Mouse (Mus musculus): Measurements from ENCODE around the gene Erp27. TPM values are rescaled to one million over a fixed set of nuclear protein-coding genes. Genes with fewer than 3 reads are reported as not detected.
"Not testable (repeated sequence)": the region's sequence is repeated elsewhere in the genome, so short reads cannot be mapped to it uniquely, and the experiment has no call there.

The Erp27 gene
- not detected in 2 replicates for polyA plus RNA-seq (2016; fragmentation: Nextera tagmentation; extraction: Ambion mirVana)

GRCm38 (mm10) chr6:136922080-136922479 lies at the start of gene Erp27:
Erp27 (minus strand) TSS chr6:136922180.
- DNase-seq (ENCODE audit: extremely low spot score, low spot score), result no peak
- no peaks in the 10 kb centered on the region for H3K36me3 ChIP-seq (replicated peaks)
- H3K4me1 ChIP-seq, result peaks cover 8% of the 10 kb centered on the region
- no peaks in the 10 kb centered on the region for H3K9me3 ChIP-seq
- H3K4me3 ChIP-seq, result no peak within 1 kb of the TSS
- H3K27me3 ChIP-seq (ENCODE audit: poor library complexity, severe bottlenecking), result no peaks in the 10 kb centered on the region
- H3K27ac ChIP-seq, result no peak within 1 kb of the TSS
- WGBS, result 92% methylated on average over 5 of the region's 5 CpGs

- not testable (repeated sequence) for H3K27ac ChIP-seq; H3K9me3 ChIP-seq; H3K36me3 ChIP-seq (replicated peaks); DNase-seq (ENCODE audit: extremely low spot score, low spot score); H3K27me3 ChIP-seq (ENCODE audit: poor library complexity, severe bottlenecking); H3K4me3 ChIP-seq
- WGBS, result 58% methylated on average over 4 of the region's 4 CpGs
- H3K4me1 ChIP-seq, result peaks cover 22% of the 10 kb centered on the region
Observed at GRCm38 (mm10) chr6:136968877-136969276, 46.9 kb upstream of the Erp27 start.

- H3K9me3 ChIP-seq, result no peaks in the 10 kb centered on the region
- H3K27ac ChIP-seq, result no peak overlapping the region
- peaks cover 22% of the 10 kb centered on the region for H3K4me1 ChIP-seq
- no peaks in the 10 kb centered on the region for H3K36me3 ChIP-seq (replicated peaks)
- DNase-seq (ENCODE audit: extremely low spot score, low spot score), result no peak
- WGBS, result 65% methylated on average over 4 of the region's 4 CpGs
- no peaks in the 10 kb centered on the region for H3K27me3 ChIP-seq (ENCODE audit: poor library complexity, severe bottlenecking)
- H3K4me3 ChIP-seq, result no peak overlapping the region
Observed at GRCm38 (mm10) chr6:136967466-136967865, 45.5 kb upstream of the Erp27 start.

- no peak for DNase-seq (ENCODE audit: extremely low spot score, low spot score)
- WGBS, result 87% methylated on average over 10 of the region's 10 CpGs
- Histone ChIP-seq H3K36me3 (replicated peaks) (no peaks in the 10 kb centered on the region), H3K4me1 (peaks cover 22% of the 10 kb centered on the region), H3K9me3 (no peaks in the 10 kb centered on the region), H3K27me3 (ENCODE audit: poor library complexity, severe bottlenecking) (no peaks in the 10 kb centered on the region), H3K27ac (no peak overlapping the region), H3K4me3 (no peak overlapping the region)
Observed at GRCm38 (mm10) chr6:136965912-136966311, 43.9 kb upstream of the Erp27 start.

GRCm38 (mm10) chr6:136964609-136965510 lies 42.9 kb upstream of the Erp27 start:
- Histone ChIP-seq H3K9me3 (no peaks in the 10 kb centered on the region), H3K4me1 (peaks cover 22% of the 10 kb centered on the region), H3K27me3 (ENCODE audit: poor library complexity, severe bottlenecking) (no peaks in the 10 kb centered on the region), H3K4me3 (no peak overlapping the region), H3K27ac (no peak overlapping the region), H3K36me3 (replicated peaks) (no peaks in the 10 kb centered on the region)
- no peak for DNase-seq (ENCODE audit: extremely low spot score, low spot score)
- 72% methylated on average over 13 of the region's 13 CpGs for WGBS

GRCm38 (mm10) chr6:136962957-136963356 lies 41.0 kb upstream of the Erp27 start:
- WGBS, result 91% methylated on average over 11 of the region's 11 CpGs
- no peak for DNase-seq (ENCODE audit: extremely low spot score, low spot score)
- H3K27me3 ChIP-seq (ENCODE audit: poor library complexity, severe bottlenecking), result no peaks in the 10 kb centered on the region
- H3K27ac ChIP-seq, result no peak overlapping the region
- no peak overlapping the region for H3K4me3 ChIP-seq
- no peaks in the 10 kb centered on the region for H3K9me3 ChIP-seq
- H3K4me1 ChIP-seq, result peaks cover 26% of the 10 kb centered on the region
- H3K36me3 ChIP-seq (replicated peaks), result no peaks in the 10 kb centered on the region

GRCm38 (mm10) chr6:136959131-136959530 lies 37.2 kb upstream of the Erp27 start:
- Histone ChIP-seq H3K27me3 (ENCODE audit: poor library complexity, severe bottlenecking) (no peaks in the 10 kb centered on the region), H3K4me1 (0 out of 2 replicates have a peak, but pooled peaks cover 4% of the 10 kb centered on the region), H3K9me3 (no peaks in the 10 kb centered on the region), H3K36me3 (replicated peaks) (no peaks in the 10 kb centered on the region), H3K27ac (no peak overlapping the region), H3K4me3 (no peak overlapping the region)
- no peak for DNase-seq (ENCODE audit: extremely low spot score, low spot score)
- 66% methylated on average over 11 of the region's 11 CpGs for WGBS

GRCm38 (mm10) chr6:136957062-136957461 lies 35.1 kb upstream of the Erp27 start:
- DNase-seq (ENCODE audit: extremely low spot score, low spot score), result no peak
- H3K4me3 ChIP-seq, result no peak overlapping the region
- WGBS, result 80% methylated on average over 7 of the region's 7 CpGs

GRCm38 (mm10) chr6:136955240-136955639 lies 33.3 kb upstream of the Erp27 start:
- no peak for DNase-seq (ENCODE audit: extremely low spot score, low spot score)
- no peak overlapping the region for H3K4me3 ChIP-seq
- H3K27me3 ChIP-seq (ENCODE audit: poor library complexity, severe bottlenecking), result no peaks in the 10 kb centered on the region
- H3K9me3 ChIP-seq, result no peaks in the 10 kb centered on the region
- 0 out of 2 replicates have a peak, but pooled peaks cover 4% of the 10 kb centered on the region for H3K4me1 ChIP-seq
- H3K36me3 ChIP-seq (replicated peaks), result no peaks in the 10 kb centered on the region
- H3K27ac ChIP-seq, result no peak overlapping the region
- 93% methylated on average over 3 of the region's 3 CpGs for WGBS

More at GRCm38 (mm10) chr6:136957062-136957461, 35.1 kb upstream of the Erp27 start:
- 0 out of 2 replicates have a peak, but pooled peaks cover 4% of the 10 kb centered on the region for H3K4me1 ChIP-seq
- H3K36me3 ChIP-seq (replicated peaks), result no peaks in the 10 kb centered on the region
- no peak overlapping the region for H3K27ac ChIP-seq
- no peaks in the 10 kb centered on the region for H3K27me3 ChIP-seq (ENCODE audit: poor library complexity, severe bottlenecking)
- no peaks in the 10 kb centered on the region for H3K9me3 ChIP-seq

GRCm38 (mm10) chr6:136954715-136955114 lies 32.7 kb upstream of the Erp27 start:
- no peaks in the 10 kb centered on the region for H3K27me3 ChIP-seq (ENCODE audit: poor library complexity, severe bottlenecking)
- H3K36me3 ChIP-seq (replicated peaks), result no peaks in the 10 kb centered on the region
- no peaks in the 10 kb centered on the region for H3K9me3 ChIP-seq
- H3K4me1 ChIP-seq, result 0 out of 2 replicates have a peak, but pooled peaks cover 4% of the 10 kb centered on the region
- no peak overlapping the region for H3K27ac ChIP-seq
- H3K4me3 ChIP-seq, result no peak overlapping the region
- WGBS, result 93% methylated on average over 8 of the region's 8 CpGs
- DNase-seq (ENCODE audit: extremely low spot score, low spot score), result no peak

GRCm38 (mm10) chr6:136954192-136954591 lies 32.2 kb upstream of the Erp27 start:
- Histone ChIP-seq H3K4me3 (no peak overlapping the region), H3K27ac (no peak overlapping the region), H3K4me1 (0 out of 2 replicates have a peak, but pooled peaks cover 2% of the 10 kb centered on the region), H3K9me3 (no peaks in the 10 kb centered on the region), H3K27me3 (ENCODE audit: poor library complexity, severe bottlenecking) (no peaks in the 10 kb centered on the region), H3K36me3 (replicated peaks) (no peaks in the 10 kb centered on the region)
- WGBS, result 88% methylated on average over 6 of the region's 6 CpGs
- no peak for DNase-seq (ENCODE audit: extremely low spot score, low spot score)

- no peaks in the 10 kb centered on the region for H3K4me1 ChIP-seq
- H3K27ac ChIP-seq, result no peak overlapping the region
- DNase-seq (ENCODE audit: extremely low spot score, low spot score), result no peak
- H3K27me3 ChIP-seq (ENCODE audit: poor library complexity, severe bottlenecking), result no peaks in the 10 kb centered on the region
- no peak overlapping the region for H3K4me3 ChIP-seq
- no peaks in the 10 kb centered on the region for H3K36me3 ChIP-seq (replicated peaks)
- 93% methylated on average over 9 of the region's 9 CpGs for WGBS
- no peaks in the 10 kb centered on the region for H3K9me3 ChIP-seq
Observed at GRCm38 (mm10) chr6:136952930-136953329, 30.9 kb upstream of the Erp27 start.

- Histone ChIP-seq H3K27ac (no peak overlapping the region), H3K9me3 (no peaks in the 10 kb centered on the region), H3K27me3 (ENCODE audit: poor library complexity, severe bottlenecking) (no peaks in the 10 kb centered on the region), H3K36me3 (replicated peaks) (no peaks in the 10 kb centered on the region), H3K4me1 (peaks cover 10% of the 10 kb centered on the region), H3K4me3 (no peak overlapping the region)
- 90% methylated on average over 2 of the region's 2 CpGs for WGBS
- DNase-seq (ENCODE audit: extremely low spot score, low spot score), result no peak
Observed at GRCm38 (mm10) chr6:136950171-136950570, 28.2 kb upstream of the Erp27 start.
